Mouse (Mus musculus) ZHBTc4 (cell line): ENCODE results near the gene Ablim1.
A peak's percentile ranks its signal among the peaks of the same experiment; 100 is the strongest.

Experiments used
- DNase-seq: peaks from one replicate; pipeline ENCODE4 v3.0.0-alpha.2; 2011; ENCODE audit warnings: low read depth, low spot score

Ablim1 gene

DNA sequence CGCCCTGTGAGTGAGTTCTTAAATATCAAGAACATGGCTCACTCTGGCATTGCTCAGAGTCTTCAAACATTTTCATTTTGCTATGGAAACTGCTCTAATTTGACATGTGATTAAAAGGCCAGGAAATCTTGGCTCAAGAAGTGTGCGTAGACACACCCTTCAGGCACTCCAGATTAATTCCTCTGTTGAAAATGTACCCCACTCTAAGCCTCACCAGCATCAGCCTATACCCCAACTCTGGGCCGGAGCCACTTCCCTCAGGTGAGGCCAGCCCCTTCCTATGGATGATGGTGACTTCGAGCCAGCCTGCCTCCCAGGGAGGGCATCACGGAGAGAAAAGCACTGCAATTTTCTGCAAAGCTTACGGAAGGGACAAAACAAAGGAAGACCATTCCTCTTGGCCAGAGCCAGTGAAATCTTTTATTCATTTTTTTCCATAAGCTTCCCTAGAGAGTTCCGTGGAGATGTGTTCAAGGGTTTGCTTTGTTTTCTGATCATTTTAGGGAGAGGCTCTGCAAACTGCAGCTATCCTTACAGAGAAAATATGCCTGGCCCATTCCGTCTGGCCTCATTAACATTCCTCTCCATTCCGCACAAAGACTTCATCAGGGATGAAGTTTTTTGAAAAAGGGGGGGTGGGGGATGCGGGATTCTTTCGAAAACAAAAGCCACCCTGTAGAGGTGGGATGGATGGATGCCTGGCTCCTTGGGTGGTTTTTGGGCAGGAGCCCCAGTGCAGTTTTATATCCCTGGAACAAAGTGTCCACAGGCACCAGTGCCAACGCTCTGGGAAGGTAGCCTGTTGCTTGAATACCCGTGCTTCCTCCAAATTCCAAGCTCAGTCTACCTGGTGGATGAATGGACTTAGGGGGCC lies 236.7 kb downstream of the Ablim1 start:
- DNase-seq = no peak

DNA sequence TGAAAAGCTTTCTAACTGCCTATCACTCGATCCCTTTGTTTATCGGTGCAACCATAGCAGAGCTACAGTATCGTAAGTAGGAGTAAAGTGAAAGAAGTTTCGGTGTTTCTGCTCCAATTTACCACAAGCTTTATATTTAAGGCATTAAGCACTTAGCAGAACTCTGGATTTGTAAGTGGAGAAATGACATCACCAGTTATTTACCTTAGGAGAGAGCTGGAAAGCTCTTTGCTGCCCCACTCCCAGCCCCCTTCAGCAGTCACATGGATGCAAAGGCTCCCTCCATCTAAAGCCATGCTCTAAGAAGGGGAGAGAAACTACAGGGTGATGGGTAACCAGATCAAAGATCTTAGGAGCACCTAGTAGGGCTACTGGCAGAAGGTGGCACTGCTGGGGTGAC lies 241.3 kb downstream of the Ablim1 start:
- no peak for DNase-seq

DNA sequence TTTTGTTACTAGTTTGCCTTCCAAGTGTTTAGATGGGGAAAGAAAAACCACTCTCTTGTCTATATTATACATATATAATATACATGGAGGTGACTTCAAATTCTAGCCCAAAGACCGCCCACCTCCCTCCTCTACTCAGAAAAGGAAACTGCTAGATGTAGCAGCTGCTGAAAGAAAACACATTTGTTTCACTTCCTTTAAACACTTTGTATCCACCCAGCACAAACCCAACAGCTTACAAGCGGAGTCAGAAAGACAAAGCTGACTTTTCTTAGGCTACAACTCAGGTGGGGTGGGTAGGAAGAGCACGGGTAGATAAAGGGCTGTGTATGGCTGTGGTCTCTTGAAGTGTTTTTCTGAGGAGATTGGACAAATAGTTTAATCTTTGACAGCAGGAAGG lies 242.0 kb downstream of the Ablim1 start:
- no peak for DNase-seq

DNA sequence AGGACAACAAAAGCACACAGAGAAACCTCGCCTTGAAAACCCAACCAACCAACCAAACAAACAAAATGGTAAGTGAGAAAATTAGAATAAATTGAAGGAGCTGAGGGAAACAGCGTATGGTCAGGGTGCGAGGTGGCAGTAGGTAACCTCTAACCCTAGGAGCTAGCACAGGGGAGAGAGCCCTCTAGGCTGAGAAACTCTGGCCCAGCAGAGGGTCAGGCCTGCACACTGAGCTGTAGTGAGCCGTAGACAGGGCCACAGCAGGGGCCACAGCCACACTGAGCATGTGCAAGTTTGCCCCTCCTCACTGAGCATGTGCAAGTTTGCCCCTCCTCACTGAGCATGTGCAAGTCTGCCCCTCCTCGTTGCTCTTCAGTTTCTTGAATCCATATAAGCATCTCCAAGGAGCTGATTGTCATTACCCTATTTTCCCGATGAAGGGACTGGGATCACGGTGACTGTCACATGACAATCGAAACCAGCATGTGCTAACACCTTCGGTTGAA lies 247.6 kb downstream of the Ablim1 start:
- DNase-seq = no peak

DNA sequence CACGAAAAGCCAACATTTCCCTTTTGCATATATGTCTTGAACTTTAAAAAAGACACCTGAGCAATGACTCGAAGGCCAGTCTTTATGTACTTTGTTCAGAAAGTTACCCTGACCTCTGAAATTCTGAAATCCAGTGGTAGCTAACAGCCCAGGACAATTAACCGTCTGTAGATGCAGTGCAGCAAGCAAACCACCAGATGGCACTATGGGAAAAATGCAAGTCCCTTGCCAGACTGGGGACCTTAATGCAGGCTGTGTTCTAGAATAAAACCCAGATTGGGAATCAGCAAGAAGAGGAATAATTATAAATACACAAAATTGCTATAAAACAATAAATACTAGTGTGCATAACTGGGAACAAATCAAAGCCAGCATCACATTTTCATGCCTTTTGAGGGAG lies 248.4 kb downstream of the Ablim1 start:
- DNase-seq = peak; percentile 70

DNA sequence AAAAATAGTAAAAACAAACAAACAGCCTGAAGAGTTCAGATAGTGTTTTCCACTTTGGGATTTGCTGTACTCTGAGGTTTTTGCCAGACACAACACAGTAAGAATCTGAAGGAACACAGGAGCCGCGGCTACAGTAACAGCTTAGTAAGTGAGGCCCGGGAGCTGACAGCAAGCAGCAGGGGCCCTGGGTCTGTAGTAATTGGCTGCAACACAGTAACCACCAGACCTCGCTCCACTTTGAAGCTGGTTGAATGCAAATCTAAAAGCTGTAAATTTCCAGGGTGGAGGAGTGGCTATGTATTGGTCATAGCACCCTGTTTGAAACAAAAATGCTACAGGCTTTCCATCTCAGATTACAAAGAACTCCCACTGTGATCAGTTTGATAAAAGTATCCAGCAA lies 252.0 kb downstream of the Ablim1 start:
- peak; percentile 32 for DNase-seq

DNA sequence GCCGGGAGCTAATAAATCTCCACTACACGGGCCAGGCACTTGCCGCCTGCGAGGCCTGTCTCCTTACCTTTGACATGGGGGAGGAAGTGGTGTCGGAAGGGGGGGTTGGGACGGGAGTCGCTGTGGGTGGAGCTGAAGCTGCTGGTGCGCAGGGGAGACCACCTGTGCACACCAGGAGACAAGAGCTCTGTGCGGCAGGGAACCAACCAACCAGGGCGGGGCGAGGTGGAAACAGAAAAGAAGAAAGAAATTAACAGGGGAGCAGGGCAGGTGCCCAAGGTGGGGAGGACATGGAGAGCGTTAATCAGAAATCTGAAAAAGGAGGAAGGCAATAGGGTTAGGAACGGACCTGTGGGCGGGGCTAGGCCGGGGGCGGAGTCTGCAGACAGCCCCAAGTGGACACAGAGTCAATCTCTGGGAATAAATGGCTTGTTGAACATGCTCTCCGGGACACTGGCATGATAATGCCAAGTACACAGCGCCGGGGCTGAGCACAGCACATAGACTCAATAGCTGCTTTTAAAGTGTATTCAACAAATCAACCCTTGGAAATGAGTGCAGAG lies 255.6 kb downstream of the Ablim1 start:
- DNase-seq = peak; percentile 63

DNA sequence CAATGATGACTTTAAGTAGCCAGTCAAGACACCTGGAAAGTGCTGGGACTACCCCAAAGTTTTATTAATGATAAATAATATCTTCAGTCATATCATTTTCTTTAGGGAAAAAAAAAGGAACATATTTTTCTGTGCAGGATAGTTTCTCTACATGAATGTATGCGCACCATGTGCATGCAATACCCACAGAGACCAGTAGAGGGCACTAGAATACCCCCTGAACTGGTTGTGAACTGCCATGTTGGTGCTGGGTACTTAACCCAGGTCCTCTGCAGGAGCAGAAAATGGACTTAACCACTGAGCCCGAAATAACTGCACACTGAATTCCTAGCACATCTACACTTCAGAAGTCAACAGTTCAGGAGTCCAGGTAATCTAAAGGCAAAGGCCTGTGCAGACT lies 257.2 kb downstream of the Ablim1 start:
- peak; percentile 31 for DNase-seq

DNA sequence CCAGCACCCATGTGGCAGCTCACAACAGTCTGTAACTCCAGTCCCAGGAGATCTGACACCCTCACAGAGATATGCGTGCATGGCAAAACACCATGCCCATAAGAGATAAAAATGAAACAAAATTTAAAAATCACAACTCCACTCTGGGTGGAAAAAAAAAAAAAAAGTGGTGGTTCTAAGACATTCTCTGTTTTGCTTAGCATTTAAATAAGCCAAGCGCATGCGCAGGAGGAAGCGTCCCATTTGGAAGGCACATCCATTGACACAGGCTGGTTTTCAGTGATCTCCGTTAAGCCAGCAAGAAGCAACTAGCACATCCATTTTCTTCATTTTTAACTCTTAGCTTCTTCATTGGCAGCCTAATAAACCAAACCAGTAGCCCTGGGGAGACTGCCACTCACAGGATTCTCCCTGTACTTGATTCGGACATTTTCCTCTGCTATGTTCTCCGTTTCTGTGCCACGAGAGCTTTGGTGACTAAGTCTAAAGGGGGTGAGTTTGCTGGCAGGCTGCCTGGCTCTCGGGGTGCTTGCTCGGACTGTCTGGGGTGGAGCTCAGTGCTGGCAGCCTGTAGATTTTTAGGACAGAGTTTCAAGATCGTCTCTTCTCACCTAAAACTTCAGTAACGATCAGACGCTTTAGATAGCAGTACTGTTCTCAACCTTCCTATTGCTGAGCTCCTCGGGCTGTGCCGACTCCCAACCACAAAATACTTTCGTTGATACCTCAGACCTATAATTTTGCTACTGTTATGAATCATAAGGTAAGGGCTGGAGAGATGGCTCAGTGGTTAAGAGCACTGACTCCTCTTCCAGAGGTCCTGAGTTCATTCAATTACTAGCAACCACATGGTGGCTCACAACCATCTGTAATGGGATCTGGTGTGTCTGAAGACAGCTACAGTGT lies 259.3 kb downstream of the Ablim1 start:
- DNase-seq = no peak

DNA sequence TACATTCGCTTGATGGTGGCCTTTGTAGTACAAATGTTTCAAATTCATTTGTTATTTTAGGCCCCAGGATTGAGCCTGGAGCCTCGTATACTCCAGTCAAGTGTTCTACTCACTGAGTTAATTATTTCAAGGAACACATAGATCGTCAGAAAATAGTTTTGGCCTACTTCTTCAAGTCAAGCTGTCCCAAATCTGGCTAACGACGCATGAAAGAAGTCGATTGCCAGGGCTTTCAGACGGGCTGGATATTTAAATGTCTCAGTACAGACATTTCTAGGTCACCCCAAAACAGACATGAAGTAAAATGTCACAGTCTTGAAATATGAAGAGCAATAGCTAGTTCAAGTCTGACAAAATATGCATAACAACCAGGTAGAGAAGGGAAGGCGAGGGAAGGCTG lies 261.8 kb downstream of the Ablim1 start:
- DNase-seq = no peak

DNA sequence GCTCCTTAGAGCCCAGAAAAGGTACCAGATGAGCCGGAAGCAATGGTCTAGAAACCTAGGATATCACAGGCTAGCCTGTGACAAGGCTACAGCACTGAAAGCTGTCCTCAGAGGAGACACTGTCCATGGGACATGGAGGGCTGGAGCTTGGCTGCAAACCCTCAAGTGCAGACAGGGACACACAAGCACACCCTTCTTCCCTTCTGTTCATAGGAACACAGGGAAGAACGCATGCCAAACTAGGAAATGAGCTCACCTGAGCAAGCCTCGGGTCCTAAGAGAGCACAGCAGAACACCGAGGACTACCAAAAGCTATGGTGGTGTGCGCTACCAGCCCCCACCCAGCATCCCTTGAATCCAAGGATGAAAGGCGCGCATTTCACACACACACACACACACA lies 262.7 kb downstream of the Ablim1 start:
- no peak for DNase-seq

DNA sequence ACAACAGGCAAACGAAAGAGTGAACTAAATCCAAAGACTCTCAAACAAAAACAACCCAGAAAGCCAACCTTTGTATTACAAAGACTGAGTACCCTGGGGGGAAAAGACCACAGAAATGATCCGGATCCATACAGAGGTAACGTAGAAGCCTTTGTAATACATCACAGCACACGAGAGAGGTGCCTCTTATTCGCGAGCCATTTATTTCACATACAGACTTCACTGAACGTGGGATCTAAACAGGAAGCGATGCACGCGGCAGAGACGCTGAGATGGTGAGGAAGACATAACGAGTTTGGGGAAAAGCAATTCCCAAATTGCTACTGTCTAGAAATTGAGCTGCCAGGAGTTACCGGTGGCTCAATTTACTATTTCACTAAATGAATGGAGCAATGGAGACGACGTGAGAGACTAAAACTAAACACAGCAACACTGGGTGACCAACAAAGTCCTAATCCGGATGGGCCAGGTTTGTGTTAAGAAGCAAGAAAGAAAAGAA lies 265.1 kb downstream of the Ablim1 start:
- no peak for DNase-seq

DNA sequence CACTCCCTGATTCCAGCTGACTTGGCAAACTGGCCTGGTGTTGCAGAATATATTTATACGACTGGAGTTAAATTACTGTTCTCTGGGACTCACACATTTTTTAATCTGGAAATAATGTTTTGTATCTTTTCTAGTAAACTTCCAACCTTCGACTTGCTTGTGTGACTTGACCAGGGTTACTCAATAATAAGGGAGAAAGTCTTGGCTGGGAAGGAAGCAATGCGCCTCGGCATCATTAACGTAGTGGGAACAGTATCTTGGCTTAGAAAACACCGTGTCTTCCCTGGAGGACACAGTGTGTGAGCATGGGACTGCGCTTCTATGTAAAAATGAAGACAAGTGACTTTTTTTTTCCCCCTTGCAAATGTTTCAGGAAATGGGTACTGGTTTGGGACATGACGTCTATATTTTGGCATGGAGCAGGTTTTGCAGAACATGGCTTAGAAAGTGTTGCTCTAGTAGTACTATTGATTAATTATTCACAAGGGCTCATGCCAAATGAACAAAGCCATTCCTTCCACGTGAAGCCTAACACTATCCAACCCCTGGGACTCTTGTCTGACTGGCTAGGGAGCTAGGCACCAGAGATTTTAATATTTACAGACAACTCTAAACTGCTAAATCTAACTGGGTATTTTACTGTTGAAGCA lies 266.9 kb downstream of the Ablim1 start:
- no peak for DNase-seq

DNA sequence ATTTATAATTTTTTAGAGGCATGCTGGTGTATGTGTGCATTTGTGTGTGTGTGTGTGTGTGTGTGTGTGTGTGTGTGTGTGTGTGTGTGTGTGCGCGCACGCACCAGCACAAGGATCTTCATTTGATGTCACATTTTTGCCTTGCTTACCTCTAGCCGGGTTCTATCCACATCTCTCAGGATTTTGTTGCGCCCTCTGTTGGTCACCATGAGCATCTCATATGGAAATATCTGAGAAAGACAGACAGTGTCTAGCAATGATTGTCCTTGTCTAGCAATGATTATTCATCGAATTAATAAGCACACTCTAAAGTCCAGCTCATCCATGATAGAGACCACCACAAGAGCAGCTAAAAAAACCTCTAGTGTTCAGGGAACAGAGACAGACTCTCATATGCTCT lies 275.5 kb downstream of the Ablim1 start:
- DNase-seq = peak; percentile 71

DNA sequence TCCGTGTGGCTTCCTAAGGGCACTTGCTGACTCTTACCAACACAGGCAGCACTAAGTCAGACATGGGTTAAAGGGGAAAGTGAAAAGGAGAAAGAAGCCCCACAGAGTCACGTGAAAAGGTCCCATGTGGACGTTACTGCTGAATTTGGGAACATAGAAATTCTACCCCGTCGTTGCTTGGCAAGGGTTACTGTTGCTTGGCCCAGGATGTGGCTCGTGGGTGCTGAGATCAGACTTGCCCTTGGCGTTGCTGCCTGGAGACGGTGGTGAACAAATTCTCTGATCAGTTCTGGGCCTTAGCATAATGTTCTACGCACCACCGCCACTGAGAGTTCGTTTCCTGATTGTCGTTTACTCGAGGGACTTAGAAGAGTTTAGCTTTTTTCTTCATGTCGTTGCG lies 277.9 kb downstream of the Ablim1 start:
- DNase-seq = no peak

DNA sequence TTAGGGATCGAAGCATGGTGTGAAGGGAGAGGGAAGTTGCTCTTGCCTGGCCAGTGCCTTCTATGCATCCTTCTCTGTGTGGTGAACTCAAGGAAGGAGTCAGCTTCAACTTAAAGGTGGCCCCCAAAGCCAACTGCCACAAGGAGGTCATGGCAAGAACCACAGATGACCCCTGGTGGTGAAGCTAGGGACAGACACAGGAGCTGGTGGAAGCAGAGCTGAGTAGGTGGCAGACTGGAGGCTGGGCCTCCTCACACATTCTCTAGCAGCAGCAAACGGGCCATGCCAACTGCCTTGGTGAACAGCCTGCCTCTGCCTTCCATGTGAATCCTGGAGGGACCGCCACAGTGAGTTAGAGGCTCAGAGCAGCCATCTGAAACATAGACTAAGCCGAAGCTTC lies 283.1 kb downstream of the Ablim1 start:
- DNase-seq = peak; percentile 81

DNA sequence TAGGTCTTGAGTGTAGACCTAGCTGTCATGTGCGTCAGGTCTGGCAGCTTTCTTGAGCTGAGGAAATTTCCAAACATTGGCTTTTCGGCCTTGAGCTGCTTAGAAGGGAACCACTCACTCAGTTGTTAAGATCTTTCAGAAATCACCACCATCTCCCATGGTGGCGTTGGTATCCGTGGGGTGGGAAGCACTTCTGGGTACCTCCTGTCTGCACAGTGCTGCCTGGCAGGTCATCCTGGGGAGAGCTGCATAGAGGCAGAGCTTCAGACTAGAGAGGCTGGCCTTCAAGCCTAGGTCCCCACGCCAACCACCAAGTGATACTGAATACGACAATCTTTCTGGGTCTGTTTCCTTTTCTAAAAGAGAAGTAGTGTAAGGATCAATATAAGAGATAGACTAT lies 285.3 kb downstream of the Ablim1 start:
- no peak for DNase-seq

DNA sequence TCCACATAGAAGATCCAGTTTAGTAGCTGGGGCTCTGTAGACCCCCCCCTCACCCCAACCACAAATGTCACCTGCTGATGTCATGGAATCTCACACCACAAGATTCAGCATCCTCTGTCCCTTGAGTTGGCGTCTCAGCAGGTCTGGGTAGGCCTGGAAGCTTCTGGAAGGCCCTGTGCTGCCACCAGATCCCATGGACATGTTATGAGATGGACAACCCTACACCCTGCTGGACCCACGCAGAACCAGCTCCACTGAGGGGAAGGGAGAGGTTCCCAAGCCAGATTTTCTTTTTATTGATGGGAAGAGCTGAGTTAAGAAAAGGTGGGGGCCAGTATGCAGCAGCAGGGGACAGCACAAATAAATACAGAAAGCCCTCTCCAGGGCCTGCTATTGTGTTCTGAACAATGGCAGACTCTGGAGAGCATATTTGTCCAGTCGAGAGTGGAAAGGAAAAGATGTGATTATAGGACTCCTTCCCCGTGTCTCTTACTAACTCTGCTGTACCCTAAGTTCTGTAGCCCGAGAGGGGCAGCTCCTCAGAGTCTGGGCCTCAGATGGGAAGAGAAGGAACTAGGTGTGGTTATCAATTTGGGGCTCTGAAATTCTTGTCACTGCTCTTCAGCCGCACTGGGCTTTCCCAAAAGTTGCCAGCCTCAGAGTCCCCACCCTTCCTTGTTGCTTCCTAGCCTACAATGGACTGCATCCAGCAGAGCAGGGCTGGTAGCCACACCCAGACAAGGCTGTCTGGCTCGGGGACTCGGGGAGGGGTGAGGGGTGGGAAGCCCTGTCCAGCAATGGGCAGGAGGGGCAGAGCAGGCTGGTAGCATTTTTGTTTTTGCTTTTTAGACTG lies 286.2 kb downstream of the Ablim1 start:
- DNase-seq = peak; percentile 36

DNA sequence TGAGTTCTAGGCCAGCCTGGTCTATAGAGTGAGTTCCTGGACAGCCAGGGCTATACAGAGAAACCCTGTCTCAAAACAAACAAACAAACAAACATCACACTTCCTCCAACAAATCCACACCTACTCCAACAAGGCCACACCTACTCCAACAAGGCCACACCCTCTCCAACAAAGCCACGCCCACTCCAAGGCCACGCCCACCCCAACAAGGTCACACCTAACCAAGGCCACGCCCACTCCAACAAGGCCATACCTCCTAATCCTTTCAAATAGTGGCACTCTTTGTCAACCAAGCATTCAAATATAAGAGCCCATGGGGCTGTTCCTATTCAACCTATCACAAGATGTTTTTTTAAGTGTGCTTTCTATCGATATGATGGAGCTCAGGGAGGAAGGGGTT lies 288.2 kb downstream of the Ablim1 start:
- peak; percentile 64 for DNase-seq

DNA sequence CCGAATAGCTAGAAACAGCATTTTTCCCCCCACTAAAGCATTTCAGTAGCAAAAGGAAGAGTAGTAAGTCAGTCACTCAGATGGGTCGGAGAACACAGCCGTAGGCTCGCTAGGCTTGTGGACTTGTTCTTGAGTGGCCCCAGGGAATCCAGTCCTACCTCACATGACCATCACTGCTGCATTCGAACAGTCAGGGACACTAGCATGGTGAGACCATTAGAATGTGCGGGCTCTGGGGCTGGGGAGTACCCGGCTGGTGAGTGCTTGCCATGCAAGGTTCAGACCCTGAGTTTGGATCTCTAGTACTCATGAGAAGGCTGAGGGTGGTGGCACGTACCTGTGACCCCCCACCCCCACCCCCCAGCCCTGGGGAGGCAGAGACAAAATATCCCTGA lies 296.9 kb downstream of the Ablim1 start:
- no peak for DNase-seq
